Mouse (Mus musculus): Measurements from ENCODE around the gene Cdc20b.

DNA sequence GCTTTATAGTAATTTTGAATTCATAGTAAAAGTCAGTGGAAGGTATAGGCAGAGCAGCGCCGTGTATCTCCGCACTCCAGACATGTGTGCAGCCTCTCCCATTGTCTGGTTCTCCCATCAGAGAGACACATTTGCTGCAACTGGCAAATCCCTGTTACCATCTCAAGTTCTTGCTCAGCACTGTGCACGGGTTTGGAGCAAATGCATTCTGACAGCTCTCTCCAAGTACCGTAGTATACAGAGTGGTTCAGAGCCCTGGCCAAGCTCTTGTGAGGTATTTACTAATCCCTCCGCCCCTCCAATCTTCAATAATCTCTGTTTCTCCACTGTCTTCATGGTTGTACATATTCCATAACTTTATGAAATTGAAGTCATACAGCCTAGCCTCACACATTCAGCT is 22.2 kb upstream of the Cdc20b start:
- TF ChIP-seq POLR2A (IDR thresholded peaks at IDR 0.05; ENCODE audit: low read depth, low read length): no peak
- TF ChIP-seq CTCF (IDR thresholded peaks at IDR 0.05; ENCODE audit: extremely low read depth, insufficient read length, insufficient replicate concordance, low read depth, low read length): no peak
